Mouse (Mus musculus) ES-Bruce4 (cell line): ENCODE results near the gene Fgfr2.

ENCODE experiments used
- CTCF ChIP-seq: IDR thresholded peaks from one replicate; pipeline ENCODE4 v1.8.1; 2011; ENCODE audit warnings: low read depth, low read length
- EP300 ChIP-seq: IDR thresholded peaks from 2 replicates; pipeline ENCODE4 v1.6.1; 2011; ENCODE audit warnings: low read depth, low read length; ENCODE audit not compliant: insufficient read depth
- POLR2A ChIP-seq: IDR thresholded peaks from one replicate; pipeline ENCODE4 v1.8.1; 2011; ENCODE audit warnings: low read length; ENCODE audit not compliant: insufficient read depth

DNA sequence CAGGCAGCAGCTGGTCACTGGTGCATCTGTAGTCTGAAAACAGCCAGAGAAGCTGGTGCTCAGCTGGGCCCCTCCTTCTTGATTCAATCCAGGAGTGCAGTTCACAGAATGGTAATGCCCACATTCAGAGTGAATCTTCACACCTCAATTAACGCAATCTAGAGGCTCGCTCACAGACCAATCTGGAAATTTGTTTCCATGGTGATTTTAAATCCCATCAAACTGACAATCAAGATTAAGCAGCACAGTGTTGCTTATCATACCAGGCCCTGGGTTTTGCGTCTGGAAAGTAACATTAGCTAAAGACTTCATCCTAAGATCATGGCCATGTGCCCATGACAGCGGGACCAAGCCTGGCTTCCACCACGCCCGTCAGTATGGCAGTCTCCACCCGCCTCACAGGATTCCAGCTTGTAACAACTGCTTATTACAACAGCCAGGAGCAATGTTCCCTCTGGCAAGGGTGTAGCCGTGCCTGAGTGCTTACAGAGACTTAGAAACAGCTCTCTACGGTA is 644.8 kb downstream of the Fgfr2 start:
- TF ChIP-seq EP300 (no peak), CTCF (no peak), POLR2A (no peak)
